Mouse (Mus musculus) gastrocnemius, postnatal 36 days (tissue): ENCODE results near the gene Fosb. TPM values are rescaled to one million over a fixed set of nuclear protein-coding genes. Genes with fewer than 3 reads are reported as not detected.
"Not testable (repeated sequence)": the region's sequence is repeated elsewhere in the genome, so short reads cannot be mapped to it uniquely, and the experiment has no call there.

ENCODE experiments used
- DNase-seq, 2 experiments: peaks; one replicate each; pipeline ENCODE4 v3.0.0; 2022
- intact Hi-C: fragments of 180-260 bp; cut with DNase I; formaldehyde crosslinking; loops from one replicate; pipeline ENCODE4 v1.15.1; 2025
- total RNA-seq, 2 experiments: library from RNA; stranded (reverse); gene quantifications; 2 replicates each; pipeline ENCODE4 v1.2.3; 2021

The Fosb gene
- total RNA-seq, 2 experiments from 2014 or later = 0.15 to 0.31 TPM

- peak; percentile 72 to 76 for DNase-seq
- intact Hi-C loops = no loop called here
Observed at GRCm38 (mm10) chr7:19290969-19291596, 18.8 kb downstream of the Fosb start.

DNA sequence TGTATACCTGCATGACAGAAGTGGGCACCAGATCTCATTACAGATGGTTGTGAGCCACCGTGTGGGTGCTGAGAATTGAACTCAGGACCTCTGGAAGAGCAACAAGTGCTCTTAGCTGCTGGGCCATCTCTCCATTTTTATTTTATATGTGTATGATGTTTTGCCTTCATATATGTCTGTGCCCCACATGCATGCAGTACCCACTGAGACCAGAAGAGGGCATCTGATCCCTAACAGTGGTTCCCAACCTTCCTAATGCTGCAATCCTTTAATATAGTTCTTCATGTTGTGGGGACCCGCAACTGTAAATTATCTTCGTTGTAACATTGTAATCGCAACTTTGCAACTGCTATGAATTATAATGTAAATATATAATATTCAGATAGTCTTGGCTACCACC, 25.1 kb downstream of the Fosb start:
- intact Hi-C loops = loop anchor here (5.0 kb wide), 1 partner anchor 107 kb away; the partner anchor contains the start of gene Eml2
- peak in 1 of 2 experiments; percentile 54 for DNase-seq

DNA sequence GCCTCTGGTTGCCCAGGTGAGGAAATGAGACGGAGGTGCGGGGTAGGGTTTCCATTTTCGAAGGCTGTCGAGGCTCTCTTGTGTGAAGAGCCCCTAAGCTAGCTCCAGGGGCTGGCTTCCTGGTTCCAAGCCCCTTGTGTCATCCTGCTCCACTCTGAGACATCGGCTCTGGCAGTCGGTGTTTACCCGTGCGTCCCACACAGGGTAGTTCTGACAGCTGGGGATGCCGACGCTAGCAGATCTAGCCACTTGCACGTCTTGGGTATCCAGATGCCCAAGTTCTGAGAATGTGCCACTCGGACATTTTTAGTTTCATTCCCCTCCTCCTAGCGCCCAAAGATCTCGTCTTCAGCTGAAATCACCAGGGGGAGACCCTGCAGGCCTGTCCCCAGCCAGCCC, 26.4 kb downstream of the Fosb start:
- intact Hi-C loops = loop anchor here (2.0 to 5.0 kb wide), 3 partner anchors 15 to 106 kb away; partner anchors contain the start of gene Eml2
- no peak for DNase-seq

GRCm38 (mm10) chr7:19282791-19283405, 27.0 kb downstream of the Fosb start:
- intact Hi-C loops = loop anchor here (2.0 to 5.0 kb wide), 3 partner anchors 16 to 106 kb away; partner anchors contain the start of gene Eml2
- DNase-seq = no peak

- DNase-seq = peak; percentile 58 to 66
- intact Hi-C loops = loop anchor here (2.0 to 5.0 kb wide), 3 partner anchors 16 to 105 kb away; partner anchors contain the start of gene Eml2
Observed at GRCm38 (mm10) chr7:19282385-19282784, 27.5 kb downstream of the Fosb start, which contains the start of gene Rtn2. Gene Rtn2 (plus strand): TSS chr7:19282624.

- intact Hi-C loops = loop anchor here (2.0 to 5.0 kb wide), 3 partner anchors 17 to 104 kb away; partner anchors contain the start of gene Eml2
- DNase-seq = not testable (repeated sequence)
Observed at GRCm38 (mm10) chr7:19281680-19282304, 28.1 kb downstream of the Fosb start.

DNA sequence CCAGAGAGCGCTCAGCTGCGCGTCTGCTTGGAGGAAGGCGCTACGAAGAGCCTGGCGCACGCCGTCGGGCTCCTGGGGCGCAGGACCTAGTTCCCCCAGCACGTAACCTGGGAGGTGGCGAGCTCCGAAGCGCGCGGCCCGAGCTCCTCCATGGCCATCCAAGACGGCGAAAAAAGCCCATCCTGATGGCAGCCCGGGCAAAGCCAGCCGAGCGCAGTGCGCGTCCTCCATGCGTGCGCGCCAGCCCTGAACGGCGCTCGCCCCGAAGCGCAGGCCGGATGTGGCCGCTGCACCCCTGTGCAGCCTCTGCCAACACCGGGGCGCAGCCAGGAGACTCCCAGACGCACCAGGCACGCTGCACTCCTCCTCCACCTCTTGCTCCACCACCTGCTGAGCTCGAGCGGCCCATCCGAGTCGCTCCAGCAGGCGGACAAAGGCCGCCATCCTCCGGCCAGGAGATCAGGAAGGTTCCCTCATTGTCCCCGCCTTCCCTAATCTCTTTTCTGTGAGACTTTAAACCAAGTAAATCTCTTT, 30.2 kb downstream of the Fosb start, which contains the start of gene Ppm1n:
Ppm1n (minus strand) TSS at position 484 of the 534 bp plus-strand sequence.
- intact Hi-C loops = loop anchor here (5.0 kb wide), 1 partner anchor 102 kb away; the partner anchor contains the start of gene Eml2
- no peak for DNase-seq

DNA sequence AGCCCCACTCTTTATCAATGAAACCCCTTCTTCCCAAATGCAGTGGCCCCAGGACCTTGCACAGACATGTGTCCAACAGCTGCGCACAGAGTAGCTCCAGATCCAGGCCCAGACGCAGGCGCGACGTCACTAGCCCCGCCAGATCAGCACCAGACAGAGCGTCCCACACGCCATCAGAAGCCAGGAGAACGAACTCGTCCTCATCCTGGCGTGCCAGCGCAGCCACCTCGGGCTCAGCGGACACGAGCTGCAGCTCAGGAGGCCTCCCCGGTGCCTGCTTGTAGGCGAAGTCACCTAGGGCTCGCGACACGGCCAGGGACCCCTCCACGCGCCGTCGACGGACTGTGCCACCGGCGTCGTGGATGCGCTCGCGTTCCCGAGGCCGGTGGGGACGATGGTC, 30.8 kb downstream of the Fosb start:
- intact Hi-C loops = no loop called here
- DNase-seq = no peak

DNA sequence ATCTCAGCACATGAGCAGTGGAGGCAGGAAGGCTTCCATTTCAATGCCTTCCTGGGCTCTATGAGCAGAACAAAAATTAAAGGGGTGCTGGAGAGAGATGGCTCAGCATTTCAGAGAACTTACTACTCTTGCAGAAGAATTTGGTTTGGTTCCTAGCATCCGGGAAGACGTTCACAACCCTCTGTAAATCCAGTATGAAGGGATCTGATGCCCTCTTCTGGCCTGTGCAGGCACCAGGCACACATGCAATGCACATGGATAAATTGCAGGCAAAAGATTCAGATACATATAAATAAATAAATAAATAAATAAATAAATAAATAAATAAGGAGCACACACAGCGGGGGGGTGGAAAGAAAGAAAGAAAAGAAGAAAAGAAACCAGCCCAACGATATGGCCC, 33.6 kb downstream of the Fosb start:
- intact Hi-C loops = no loop called here

DNA sequence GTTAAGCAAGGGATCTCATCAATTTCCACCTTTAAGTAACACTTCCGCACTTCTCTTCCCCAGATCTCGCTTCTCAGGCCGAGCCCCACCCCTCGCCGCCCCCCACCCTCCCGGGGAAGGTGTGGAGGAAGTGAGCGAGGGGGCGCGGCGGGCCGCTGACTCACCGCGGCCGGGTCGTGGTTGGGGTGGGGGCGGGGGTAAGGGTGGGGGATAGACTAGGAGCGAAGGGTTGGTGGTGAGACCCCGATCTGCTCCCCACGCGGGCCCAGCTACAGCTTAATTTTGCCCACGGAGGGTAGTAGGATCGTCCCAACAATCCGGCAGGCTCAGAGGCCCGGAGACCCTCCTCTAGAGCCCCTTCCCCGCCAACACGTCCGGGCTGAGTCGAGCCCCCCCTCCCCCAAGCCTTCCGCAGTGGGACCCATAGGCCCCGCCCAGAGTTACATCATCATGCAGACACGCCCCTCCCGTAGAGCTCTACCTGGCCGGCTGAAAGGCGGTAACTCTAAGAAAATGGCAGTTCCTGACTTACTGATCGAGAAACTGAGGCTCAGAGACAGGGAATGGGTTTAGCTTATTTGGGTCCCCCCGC, 37.6 kb downstream of the Fosb start:
- DNase-seq = no peak
- intact Hi-C loops = no loop called here

More for the DNA sequence above, 33.6 kb downstream of the Fosb start:
- no peak for DNase-seq

DNA sequence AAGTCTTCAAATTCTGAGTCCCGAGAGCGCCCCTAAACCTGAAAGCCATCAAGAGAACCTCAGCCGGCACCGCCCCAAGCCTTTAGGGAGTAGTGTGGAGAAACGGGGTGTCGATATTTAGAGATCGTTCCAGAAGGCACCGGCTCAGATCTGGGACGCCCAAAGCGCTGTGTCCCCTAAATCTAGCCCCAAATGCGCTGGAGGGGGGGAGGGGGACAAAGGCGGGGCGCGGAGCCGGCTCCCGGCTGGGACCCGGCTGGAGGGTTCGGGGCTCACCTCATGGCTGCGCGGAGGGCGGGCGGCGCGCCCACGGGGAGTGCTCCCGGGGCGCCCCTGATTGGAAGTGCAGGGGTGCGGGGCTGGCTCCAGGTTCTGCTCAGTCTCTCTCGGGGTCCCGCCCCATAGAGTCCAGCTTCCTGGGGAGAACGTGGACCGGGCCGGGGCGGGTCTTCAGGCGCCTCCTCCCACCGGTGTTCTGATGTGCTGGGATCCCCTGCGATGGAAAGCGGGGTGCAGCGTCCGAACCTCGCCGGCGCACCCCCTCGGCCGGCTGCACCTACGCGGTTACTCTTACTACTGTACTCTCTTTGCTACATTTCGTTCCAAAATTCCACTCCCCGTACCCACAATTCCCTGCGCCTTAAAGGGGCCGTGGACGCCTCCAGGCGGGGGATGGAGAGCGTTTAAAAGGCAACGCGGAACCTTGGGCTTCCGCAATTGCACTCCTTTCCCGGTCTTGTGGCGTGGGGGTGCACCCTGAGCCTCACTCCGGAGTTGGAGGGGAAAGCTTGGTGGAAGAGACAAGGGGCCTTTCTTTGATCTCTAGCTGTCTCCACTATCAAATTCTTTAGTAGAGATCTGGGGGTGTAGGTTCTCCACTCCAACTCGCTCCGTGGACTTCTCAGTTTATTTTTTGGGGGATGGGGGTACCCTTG, 38.3 kb downstream of the Fosb start, which contains the start of gene Vasp:
Vasp (minus strand) TSS at position 580 of the 935 bp plus-strand sequence.
- peak; percentile 76 to 77 for DNase-seq
- intact Hi-C loops = no loop called here

- intact Hi-C loops = no loop called here
- DNase-seq = no peak
Observed at GRCm38 (mm10) chr7:19270509-19271237, 39.2 kb downstream of the Fosb start.

- intact Hi-C loops = no loop called here
- DNase-seq = peak in 1 of 2 experiments; percentile 61
Observed at GRCm38 (mm10) chr7:19269721-19270441, 40.0 kb downstream of the Fosb start.

- intact Hi-C loops = no loop called here
- DNase-seq = no peak
Observed at GRCm38 (mm10) chr7:19268993-19269681, 40.7 kb downstream of the Fosb start.

GRCm38 (mm10) chr7:19267051-19267450, 42.8 kb downstream of the Fosb start:
- no peak for DNase-seq
- intact Hi-C loops = no loop called here

GRCm38 (mm10) chr7:19265928-19266822, 43.7 kb downstream of the Fosb start:
- intact Hi-C loops = no loop called here
- DNase-seq = no peak
